Mouse (Mus musculus): ENCODE measurements around the gene Ripk1.
"Not testable (repeated sequence)": the region's sequence is repeated elsewhere in the genome, so short reads cannot be mapped to it uniquely, and the experiment has no call there.

Gene Ripk1

GRCm38 (mm10) chr13:34038056-34038432 lies 35.9 kb downstream of the Ripk1 start:
- DNase-seq (ENCODE audit: low read depth, low spot score): no peak

DNA sequence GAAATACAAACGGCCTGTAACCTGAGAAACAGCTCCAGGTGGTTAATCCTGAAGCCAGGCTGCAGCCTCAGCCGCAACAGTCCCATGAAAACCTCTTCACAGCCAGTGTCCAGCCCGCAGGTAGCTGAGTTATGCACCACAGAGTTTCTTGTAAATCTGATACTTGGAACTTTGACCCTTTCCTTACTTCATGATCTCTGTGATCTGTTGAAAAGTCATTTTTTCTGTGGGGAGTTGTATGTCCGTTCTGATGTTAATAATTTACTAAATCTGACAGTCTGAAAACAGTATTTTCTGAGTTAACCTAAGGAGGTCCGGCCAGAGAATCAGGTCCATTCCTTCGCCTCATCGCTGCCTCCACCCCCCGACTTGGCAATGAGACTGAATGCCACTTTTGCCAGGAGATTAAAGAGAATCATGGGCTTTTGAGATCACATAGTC lies 36.8 kb downstream of the Ripk1 start:
- DNase-seq (ENCODE audit: low read depth, low spot score): no peak

GRCm38 (mm10) chr13:34040091-34040490 lies 37.9 kb downstream of the Ripk1 start:
- no peak for DNase-seq (ENCODE audit: low read depth, low spot score)

DNA sequence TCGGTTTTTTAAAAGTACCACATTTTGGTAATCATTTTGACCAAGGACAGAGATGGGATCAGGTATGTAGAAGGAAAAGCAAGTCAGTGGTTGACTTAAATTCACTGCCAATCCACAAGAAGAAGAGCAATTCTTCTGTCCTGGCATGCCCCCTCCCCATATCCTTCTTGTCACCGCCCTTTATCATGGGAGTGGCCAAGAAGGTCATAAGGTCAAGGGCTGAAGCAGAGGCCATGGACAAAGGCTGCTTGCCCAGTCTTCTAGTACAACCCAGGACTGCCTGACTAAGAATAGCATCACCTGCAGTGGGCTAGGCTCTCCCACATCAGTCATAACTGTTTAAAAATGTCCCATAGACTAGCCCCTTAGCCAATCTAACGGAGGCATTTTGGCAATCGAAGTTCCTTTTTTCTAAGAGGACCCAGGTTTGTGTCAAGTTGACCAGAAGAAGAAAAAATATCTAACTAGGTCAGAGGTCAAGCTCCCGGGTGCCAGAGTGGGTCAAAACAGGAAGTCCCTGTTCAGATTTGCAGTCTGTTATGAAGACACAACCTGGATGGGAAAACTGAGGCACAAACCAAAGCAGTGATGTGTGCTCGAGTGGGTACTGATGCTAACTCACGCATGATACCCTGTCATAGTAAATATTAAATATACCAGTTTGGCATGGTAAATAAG lies 41.7 kb downstream of the Ripk1 start:
- no peak for DNase-seq (ENCODE audit: low read depth, low spot score)

DNA sequence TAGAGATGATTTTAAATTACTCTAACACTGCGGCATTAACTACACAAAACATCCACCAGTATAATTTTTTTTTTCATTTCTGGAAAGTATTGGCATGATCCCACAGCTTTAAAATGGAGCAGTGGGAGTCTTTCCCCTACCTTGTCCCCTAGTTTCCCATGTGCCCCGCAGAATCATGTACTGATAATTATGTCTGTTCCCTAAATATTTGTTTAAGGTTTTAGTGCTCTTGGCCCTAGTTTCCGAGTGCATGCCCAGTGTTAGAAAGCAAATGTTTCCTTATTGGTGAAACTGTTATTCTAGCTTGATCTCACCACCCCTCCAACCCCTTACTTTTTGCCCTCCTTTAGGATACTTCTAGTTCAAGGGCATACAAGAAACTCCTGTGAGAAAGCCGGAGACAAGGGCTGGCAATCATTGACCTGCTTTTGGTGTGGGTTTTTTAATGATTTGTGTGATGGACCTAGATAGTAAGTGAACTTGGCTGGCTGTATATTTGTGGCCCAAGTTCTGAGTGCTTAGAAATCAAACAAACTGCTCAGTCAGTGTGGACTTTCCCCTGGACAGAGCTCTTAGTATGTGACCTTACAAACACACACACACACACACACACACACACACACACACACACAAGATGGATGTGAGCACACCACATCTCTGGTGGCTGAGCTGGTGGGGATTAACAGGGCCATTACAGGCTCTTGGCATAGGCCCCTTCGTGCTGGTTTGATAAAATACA lies 43.5 kb downstream of the Ripk1 start:
- DNase-seq (ENCODE audit: low read depth, low spot score): no peak

- DNase-seq (ENCODE audit: low read depth, low spot score): peak; percentile 63
Measured at GRCm38 (mm10) chr13:34046421-34047012, 44.4 kb downstream of the Ripk1 start.

GRCm38 (mm10) chr13:34047526-34047925 lies 45.4 kb downstream of the Ripk1 start:
- DNase-seq (ENCODE audit: low read depth, low spot score): no peak

DNA sequence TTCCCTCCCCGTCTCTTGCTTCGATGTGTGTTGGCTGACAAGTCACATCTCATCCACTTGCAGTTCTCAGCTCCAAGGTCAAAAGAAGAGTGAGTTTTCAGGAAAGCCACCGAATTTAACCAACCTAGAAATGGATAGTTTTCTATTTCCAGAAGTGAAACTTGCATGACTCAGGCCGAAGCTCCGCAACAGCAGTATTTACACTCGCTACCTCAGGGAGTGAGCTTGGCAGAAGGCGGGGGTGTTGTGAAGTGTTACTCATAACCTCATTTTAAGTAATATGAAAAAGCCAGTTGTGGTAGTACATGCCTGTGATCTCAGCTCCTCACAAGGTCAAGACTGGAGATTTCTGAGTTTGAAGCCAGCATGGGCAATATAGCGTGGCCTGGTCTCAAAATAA lies 48.3 kb downstream of the Ripk1 start:
- DNase-seq (ENCODE audit: low read depth, low spot score): peak; percentile 79

DNA sequence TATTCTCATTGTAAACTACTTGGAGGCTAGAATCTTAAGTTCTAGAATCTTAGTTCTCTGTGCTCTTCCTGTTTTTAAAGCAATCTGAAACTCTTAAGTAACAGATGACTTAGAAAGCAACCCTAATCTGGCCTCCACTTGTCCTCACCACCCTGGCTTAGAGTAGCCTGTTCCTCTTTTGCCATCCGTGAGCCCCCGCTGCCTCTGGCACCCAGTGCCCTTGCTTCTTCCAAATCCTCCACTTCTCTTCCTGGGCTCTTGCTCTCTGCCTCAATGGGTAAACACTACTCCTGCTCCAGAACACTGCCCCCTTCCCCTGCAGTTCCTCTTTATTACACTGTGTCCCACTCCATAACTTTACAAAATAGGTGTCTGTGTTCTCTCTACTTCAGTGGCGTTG lies 49.5 kb downstream of the Ripk1 start:
- no peak for DNase-seq (ENCODE audit: low read depth, low spot score)

DNA sequence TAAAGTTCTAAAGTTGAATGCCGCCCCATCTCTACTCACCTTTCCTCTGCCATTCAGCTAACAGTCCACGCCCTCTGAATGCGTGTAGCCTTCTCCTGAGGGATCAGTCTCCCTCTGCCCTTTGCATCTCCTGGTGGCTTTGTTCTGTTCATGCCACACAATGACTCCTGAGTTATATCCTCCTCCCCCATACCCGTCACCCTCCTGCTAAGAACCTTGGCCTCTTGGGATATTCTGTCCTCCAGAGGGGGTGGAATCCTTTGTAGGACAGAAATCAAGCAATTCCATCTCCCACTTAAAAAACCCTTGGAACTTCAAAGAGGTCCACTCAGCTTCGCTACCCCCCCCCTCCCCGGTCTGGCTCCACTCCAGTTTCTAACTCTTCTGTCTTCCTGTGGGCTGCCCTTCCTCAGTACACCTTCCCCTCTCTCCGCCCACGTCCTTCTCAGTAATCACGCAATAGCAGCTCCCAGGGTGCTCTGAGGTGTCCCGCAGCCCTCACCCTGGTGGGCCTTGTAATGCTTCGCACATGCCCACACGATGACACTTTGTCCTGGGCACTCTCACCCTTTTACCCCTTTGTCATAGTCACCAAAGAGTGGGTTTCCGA lies 51.6 kb downstream of the Ripk1 start:
- DNase-seq (ENCODE audit: low read depth, low spot score): no peak

GRCm38 (mm10) chr13:34054391-34054790 lies 52.2 kb downstream of the Ripk1 start:
- no peak for DNase-seq (ENCODE audit: low read depth, low spot score)

GRCm38 (mm10) chr13:34054983-34055382 lies 52.8 kb downstream of the Ripk1 start:
- DNase-seq (ENCODE audit: low read depth, low spot score): no peak

DNA sequence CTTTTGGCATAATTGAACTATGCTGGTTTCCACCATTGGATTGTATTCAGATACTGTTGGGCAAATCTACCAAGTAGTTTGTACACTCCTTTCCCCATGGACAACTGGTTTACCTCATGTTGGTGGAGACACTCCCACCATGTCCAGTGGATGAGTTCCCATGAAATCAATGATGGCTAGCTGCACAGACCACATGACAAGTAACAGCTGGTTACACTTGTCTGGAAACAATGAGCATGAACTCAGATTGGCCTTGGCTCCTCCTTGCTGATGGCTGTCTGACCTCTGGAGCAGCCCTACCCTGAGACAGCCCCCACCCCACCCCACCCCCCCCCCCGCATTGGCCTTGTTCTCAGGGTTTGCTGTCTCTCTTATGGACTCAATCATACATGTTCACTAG lies 55.1 kb downstream of the Ripk1 start:
- DNase-seq (ENCODE audit: low read depth, low spot score): no peak

GRCm38 (mm10) chr13:34060061-34060460 lies 57.9 kb downstream of the Ripk1 start:
- no peak for DNase-seq (ENCODE audit: low read depth, low spot score)

DNA sequence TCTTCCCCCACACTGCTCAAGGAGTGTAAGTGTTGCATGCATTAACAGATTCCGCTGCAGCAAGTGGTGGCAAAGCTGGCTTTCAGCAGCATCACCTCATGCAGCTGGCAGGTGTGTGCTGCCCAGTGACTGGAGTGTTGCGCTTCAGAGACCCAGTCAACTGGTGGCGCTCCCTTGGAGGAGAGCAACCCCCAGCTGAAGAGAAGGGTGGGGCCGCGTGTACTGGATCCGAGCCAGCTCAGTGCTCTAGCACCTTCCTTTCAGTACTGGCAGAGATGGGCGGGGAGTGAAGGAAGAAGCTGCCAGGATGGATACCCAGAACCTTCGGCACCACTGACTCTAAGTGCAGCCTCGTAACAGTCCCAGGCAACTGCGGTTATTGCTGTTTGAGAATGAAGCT lies 60.3 kb downstream of the Ripk1 start:
- DNase-seq (ENCODE audit: low read depth, low spot score): no peak

- peak; percentile 76 for DNase-seq (ENCODE audit: low read depth, low spot score)
Measured at GRCm38 (mm10) chr13:34066351-34066750, 64.2 kb downstream of the Ripk1 start.

DNA sequence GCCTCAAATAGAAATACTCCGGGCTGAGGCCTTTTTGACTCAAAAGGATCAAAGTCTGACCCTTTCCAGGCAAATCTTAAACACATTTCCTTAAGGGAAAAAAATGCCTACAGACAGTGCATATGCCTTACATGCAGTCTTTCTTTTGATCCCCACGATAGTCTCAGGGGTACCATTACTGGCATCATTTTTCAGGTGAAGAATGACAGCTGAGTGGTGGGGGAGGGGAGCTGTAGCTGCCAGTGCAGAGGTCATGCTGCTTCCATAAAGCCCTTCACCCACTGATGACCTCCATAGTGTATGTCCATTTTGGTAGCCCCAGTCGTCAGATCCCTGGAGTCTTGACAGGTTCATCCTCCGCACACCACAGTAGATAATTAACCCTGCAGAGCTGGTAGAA lies 68.1 kb downstream of the Ripk1 start:
- no peak for DNase-seq (ENCODE audit: low read depth, low spot score)

- DNase-seq (ENCODE audit: low read depth, low spot score): no peak
Measured at GRCm38 (mm10) chr13:34071836-34072235, 69.7 kb downstream of the Ripk1 start.

GRCm38 (mm10) chr13:34072847-34073246 lies 70.7 kb downstream of the Ripk1 start:
- DNase-seq (ENCODE audit: low read depth, low spot score): no peak

DNA sequence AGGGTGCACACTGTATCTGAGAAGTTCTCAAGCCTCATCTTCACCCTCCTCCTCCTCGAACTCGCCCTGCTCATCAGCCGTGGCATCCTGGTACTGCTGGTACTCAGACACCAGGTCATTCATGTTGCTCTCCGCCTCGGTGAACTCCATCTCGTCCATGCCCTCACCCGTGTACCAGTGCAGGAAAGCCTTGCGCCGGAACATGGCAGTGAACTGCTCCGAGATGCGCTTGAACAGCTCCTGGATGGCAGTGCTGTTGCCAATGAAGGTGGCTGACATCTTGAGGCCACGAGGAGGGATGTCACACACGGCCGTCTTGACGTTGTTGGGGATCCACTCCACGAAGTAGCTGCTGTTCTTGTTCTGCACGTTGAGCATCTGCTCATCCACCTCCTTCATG lies 72.3 kb downstream of the Ripk1 start:
- not testable (repeated sequence) for DNase-seq (ENCODE audit: low read depth, low spot score)

GRCm38 (mm10) chr13:34075893-34076292 lies 73.7 kb downstream of the Ripk1 start:
- not testable (repeated sequence) for DNase-seq (ENCODE audit: low read depth, low spot score)
